Mouse (Mus musculus): ENCODE measurements around the gene Hnf4a. TPM values are rescaled to one million over a fixed set of nuclear protein-coding genes. Genes with fewer than 3 reads are reported as not detected.

Gene Hnf4a
- polyA plus RNA-seq, 1 experiment = not detected

GRCm38 (mm10) chr2:163489725-163490291 lies 16.8 kb upstream of the Hnf4a start:
- Histone ChIP-seq H3K4me1 (ENCODE audit: control insufficient read depth, insufficient read depth, low read length) (no peaks in the 10 kb centered on the region), H3K4me3 (ENCODE audit: insufficient read depth, low read length) (no peak overlapping the region), H3K27ac (ENCODE audit: insufficient read depth, low read length) (no peak overlapping the region)
- TF ChIP-seq POLR2A (IDR thresholded peaks at IDR 0.05; ENCODE audit: extremely low read depth, insufficient read depth, low read length) (no peak), CTCF (IDR thresholded peaks at IDR 0.05; ENCODE audit: extremely low read depth, insufficient read depth, low read length) (no peak)

- no peak for TF ChIP-seq POLR2A (IDR thresholded peaks at IDR 0.05; ENCODE audit: extremely low read depth, insufficient read depth, low read length)
- TF ChIP-seq CTCF (IDR thresholded peaks at IDR 0.05; ENCODE audit: extremely low read depth, insufficient read depth, low read length) = no peak
- Histone ChIP-seq H3K4me1 (ENCODE audit: control insufficient read depth, insufficient read depth, low read length) (no peaks in the 10 kb centered on the region), H3K4me3 (ENCODE audit: insufficient read depth, low read length) (no peak overlapping the region), H3K27ac (ENCODE audit: insufficient read depth, low read length) (no peak overlapping the region)
These were observed 16.0 kb upstream of the Hnf4a start for GRCm38 (mm10) chr2:163490656-163491055.

- H3K4me1 ChIP-seq (ENCODE audit: control insufficient read depth, insufficient read depth, low read length) = no peaks in the 10 kb centered on the region
- no peak overlapping the region for H3K27ac ChIP-seq (ENCODE audit: insufficient read depth, low read length)
- no peak overlapping the region for H3K4me3 ChIP-seq (ENCODE audit: insufficient read depth, low read length)
- no peak for TF ChIP-seq CTCF (IDR thresholded peaks at IDR 0.05; ENCODE audit: extremely low read depth, insufficient read depth, low read length)
- no peak for TF ChIP-seq POLR2A (IDR thresholded peaks at IDR 0.05; ENCODE audit: extremely low read depth, insufficient read depth, low read length)
These were observed 15.3 kb upstream of the Hnf4a start for GRCm38 (mm10) chr2:163491351-163491750.

GRCm38 (mm10) chr2:163492018-163492417 lies 14.6 kb upstream of the Hnf4a start, which contains the start of gene R3hdml:
Gene R3hdml (plus strand): TSS chr2:163492318.
- H3K4me1 ChIP-seq (ENCODE audit: control insufficient read depth, insufficient read depth, low read length) = no peaks in the 10 kb centered on the region
- no peak for TF ChIP-seq POLR2A (IDR thresholded peaks at IDR 0.05; ENCODE audit: extremely low read depth, insufficient read depth, low read length)
- no peak for TF ChIP-seq CTCF (IDR thresholded peaks at IDR 0.05; ENCODE audit: extremely low read depth, insufficient read depth, low read length)
- H3K4me3 ChIP-seq (ENCODE audit: insufficient read depth, low read length) = no peak within 1 kb of the TSS
- H3K27ac ChIP-seq (ENCODE audit: insufficient read depth, low read length) = no peak within 1 kb of the TSS

GRCm38 (mm10) chr2:163493031-163493430 lies 13.6 kb upstream of the Hnf4a start:
- no peak overlapping the region for H3K27ac ChIP-seq (ENCODE audit: insufficient read depth, low read length)
- TF ChIP-seq POLR2A (IDR thresholded peaks at IDR 0.05; ENCODE audit: extremely low read depth, insufficient read depth, low read length) (no peak), CTCF (IDR thresholded peaks at IDR 0.05; ENCODE audit: extremely low read depth, insufficient read depth, low read length) (no peak)
- no peaks in the 10 kb centered on the region for H3K4me1 ChIP-seq (ENCODE audit: control insufficient read depth, insufficient read depth, low read length)
- H3K4me3 ChIP-seq (ENCODE audit: insufficient read depth, low read length) = no peak overlapping the region

GRCm38 (mm10) chr2:163493976-163494375 lies 12.6 kb upstream of the Hnf4a start:
- TF ChIP-seq POLR2A (IDR thresholded peaks at IDR 0.05; ENCODE audit: extremely low read depth, insufficient read depth, low read length) (no peak), CTCF (IDR thresholded peaks at IDR 0.05; ENCODE audit: extremely low read depth, insufficient read depth, low read length) (no peak)
- Histone ChIP-seq H3K27ac (ENCODE audit: insufficient read depth, low read length) (no peak overlapping the region), H3K4me1 (ENCODE audit: control insufficient read depth, insufficient read depth, low read length) (no peaks in the 10 kb centered on the region), H3K4me3 (ENCODE audit: insufficient read depth, low read length) (no peak overlapping the region)

- Histone ChIP-seq H3K27ac (ENCODE audit: insufficient read depth, low read length) (no peak overlapping the region), H3K4me1 (ENCODE audit: control insufficient read depth, insufficient read depth, low read length) (no peaks in the 10 kb centered on the region), H3K4me3 (ENCODE audit: insufficient read depth, low read length) (no peak overlapping the region)
- TF ChIP-seq CTCF (IDR thresholded peaks at IDR 0.05; ENCODE audit: extremely low read depth, insufficient read depth, low read length) (no peak), POLR2A (IDR thresholded peaks at IDR 0.05; ENCODE audit: extremely low read depth, insufficient read depth, low read length) (no peak)
These were observed 12.2 kb upstream of the Hnf4a start for GRCm38 (mm10) chr2:163494456-163494855.

GRCm38 (mm10) chr2:163502219-163502618 lies 4.4 kb upstream of the Hnf4a start:
- no peak overlapping the region for H3K27ac ChIP-seq (ENCODE audit: insufficient read depth, low read length)
- TF ChIP-seq CTCF (IDR thresholded peaks at IDR 0.05; ENCODE audit: extremely low read depth, insufficient read depth, low read length) (no peak), POLR2A (IDR thresholded peaks at IDR 0.05; ENCODE audit: extremely low read depth, insufficient read depth, low read length) (no peak)

GRCm38 (mm10) chr2:163503191-163503590 lies 3.4 kb upstream of the Hnf4a start:
- Histone ChIP-seq H3K4me1 (ENCODE audit: control insufficient read depth, insufficient read depth, low read length) (no peaks in the 10 kb centered on the region), H3K4me3 (ENCODE audit: insufficient read depth, low read length) (no peak overlapping the region), H3K27ac (ENCODE audit: insufficient read depth, low read length) (no peak overlapping the region)
- TF ChIP-seq POLR2A (IDR thresholded peaks at IDR 0.05; ENCODE audit: extremely low read depth, insufficient read depth, low read length) = no peak
- TF ChIP-seq CTCF (IDR thresholded peaks at IDR 0.05; ENCODE audit: extremely low read depth, insufficient read depth, low read length) = no peak

More at GRCm38 (mm10) chr2:163502219-163502618, 4.4 kb upstream of the Hnf4a start:
- Histone ChIP-seq H3K4me3 (ENCODE audit: insufficient read depth, low read length) (no peak overlapping the region), H3K4me1 (ENCODE audit: control insufficient read depth, insufficient read depth, low read length) (no peaks in the 10 kb centered on the region)

- Histone ChIP-seq H3K4me1 (ENCODE audit: control insufficient read depth, insufficient read depth, low read length) (no peaks in the 10 kb centered on the region), H3K4me3 (ENCODE audit: insufficient read depth, low read length) (no peak overlapping the region), H3K27ac (ENCODE audit: insufficient read depth, low read length) (no peak overlapping the region)
- no peak for TF ChIP-seq CTCF (IDR thresholded peaks at IDR 0.05; ENCODE audit: extremely low read depth, insufficient read depth, low read length)
- TF ChIP-seq POLR2A (IDR thresholded peaks at IDR 0.05; ENCODE audit: extremely low read depth, insufficient read depth, low read length) = no peak
These were observed 19.2 kb downstream of the Hnf4a start for GRCm38 (mm10) chr2:163525761-163526243.

Measured in cortical plate, adult 2 months (tissue).